Mouse (Mus musculus): ENCODE measurements around the gene Vil1.

- TF ChIP-seq CTCF (IDR thresholded peaks at IDR 0.05; ENCODE audit: low read depth) (no peak), EP300 (IDR thresholded peaks at IDR 0.05; ENCODE audit: low read depth) (no peak)
Measured at GRCm38 (mm10) chr1:74433220-74433619, 24.0 kb downstream of the Vil1 start.

Data from liver, postnatal 0 days (tissue).